Mouse (Mus musculus) megakaryocyte, embryonic 14.5 days (primary cell): ENCODE measurements around the gene Adap1. TPM values are rescaled to one million over a fixed set of nuclear protein-coding genes. Genes with fewer than 3 reads are reported as not detected.

Experiments used
- H3K27me3 ChIP-seq: replicated peaks from 2 replicates; pipeline ENCODE3; 2012; ENCODE audit warnings: inconsistent platforms
- H3K36me3 ChIP-seq: replicated peaks from 2 replicates; pipeline ENCODE3; 2012; ENCODE audit warnings: low read length, inconsistent platforms, mixed read lengths
- H3K4me1 ChIP-seq: 2 replicates; pipeline ENCODE4 v1.6.1; 2012; ENCODE audit warnings: inconsistent platforms
- H3K4me3 ChIP-seq: replicated peaks from 2 replicates; pipeline ENCODE3; 2012; ENCODE audit warnings: moderate library complexity, mild to moderate bottlenecking, inconsistent platforms
- H3K9me3 ChIP-seq: 2 replicates; pipeline ENCODE4 v1.6.1; 2012; ENCODE audit warnings: inconsistent platforms
- FLI1 ChIP-seq: IDR thresholded peaks from 2 replicates; pipeline ENCODE4 v1.6.1; 2012; ENCODE audit warnings: low read length, inconsistent platforms, mixed read lengths
- GATA1 ChIP-seq: IDR thresholded peaks from 3 replicates; pipeline ENCODE4 v1.6.1; 2012; ENCODE audit warnings: mixed read lengths, low read length, inconsistent platforms, borderline replicate concordance
- polyA plus RNA-seq: library from polyadenylated mRNA; stranded (reverse); fragments of >175 nt; gene quantifications from 2 replicates; pipeline ENCODE4 v1.2.3, GENCODE M21; 2012; ENCODE audit warnings: low replicate concordance; ENCODE audit not compliant: insufficient read depth

Adap1 gene
- polyA plus RNA-seq, 1 experiment: 59.2 TPM

DNA sequence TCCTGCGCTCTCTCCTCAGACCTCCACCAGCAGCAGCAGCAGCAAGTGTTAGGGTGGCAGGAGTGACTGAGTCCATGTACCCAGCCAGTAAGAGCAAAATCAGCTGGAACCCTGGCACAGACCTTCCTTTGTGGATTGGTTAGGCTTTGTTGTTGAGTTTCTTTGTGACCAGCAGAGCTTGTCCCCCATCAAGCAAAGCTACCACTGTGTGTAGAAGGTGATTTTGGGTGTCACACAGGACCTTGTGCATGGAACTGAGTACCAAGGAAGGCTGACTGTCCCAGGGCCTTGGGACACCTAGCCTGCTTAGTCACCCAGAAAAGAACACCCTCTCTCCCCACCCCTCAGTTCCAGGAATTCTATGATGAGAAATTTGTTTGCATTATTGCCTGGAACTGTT lies 68.2 kb downstream of the Adap1 start:
- TF ChIP-seq FLI1 (no peak), GATA1 (no peak)
- peaks cover 76% of the 10 kb centered on the region for H3K36me3 ChIP-seq
- no peaks in the 10 kb centered on the region for H3K9me3 ChIP-seq
- H3K4me3 ChIP-seq: peak overlapping the region; percentile 64
- H3K4me1 ChIP-seq: peaks cover 93% of the 10 kb centered on the region
- no peaks in the 10 kb centered on the region for H3K27me3 ChIP-seq

DNA sequence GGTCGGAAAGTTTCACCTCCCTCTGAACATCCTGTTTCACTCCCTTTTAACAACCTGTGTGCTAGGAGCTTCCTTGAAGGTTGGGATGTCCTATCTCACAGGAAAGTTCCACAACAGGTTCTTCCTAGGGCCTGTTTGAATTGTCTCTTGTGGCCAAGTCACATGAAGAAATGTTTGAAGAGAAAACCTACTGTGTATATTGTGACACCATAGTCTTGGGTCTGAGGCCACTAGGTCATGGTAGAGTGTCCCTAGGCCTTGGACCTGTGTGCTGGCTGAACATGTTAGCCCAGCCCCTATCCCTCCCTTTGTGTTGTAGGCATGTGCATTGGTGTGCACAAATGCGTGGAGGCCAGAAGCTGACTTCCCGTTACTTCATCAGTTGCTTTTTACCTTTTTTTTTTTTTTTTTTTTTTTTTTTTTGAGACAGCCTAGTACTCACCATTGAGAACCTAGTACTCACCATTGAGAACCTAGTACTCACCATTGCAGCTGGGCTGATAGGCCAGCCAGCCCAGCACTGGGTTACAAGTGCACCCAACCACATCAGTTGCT lies 69.1 kb downstream of the Adap1 start:
- Histone ChIP-seq H3K27me3 (no peaks in the 10 kb centered on the region), H3K9me3 (no peaks in the 10 kb centered on the region), H3K36me3 (peaks cover 66% of the 10 kb centered on the region), H3K4me1 (peaks cover 90% of the 10 kb centered on the region), H3K4me3 (no peak overlapping the region)
- no peak for TF ChIP-seq GATA1
- TF ChIP-seq FLI1: no peak

DNA sequence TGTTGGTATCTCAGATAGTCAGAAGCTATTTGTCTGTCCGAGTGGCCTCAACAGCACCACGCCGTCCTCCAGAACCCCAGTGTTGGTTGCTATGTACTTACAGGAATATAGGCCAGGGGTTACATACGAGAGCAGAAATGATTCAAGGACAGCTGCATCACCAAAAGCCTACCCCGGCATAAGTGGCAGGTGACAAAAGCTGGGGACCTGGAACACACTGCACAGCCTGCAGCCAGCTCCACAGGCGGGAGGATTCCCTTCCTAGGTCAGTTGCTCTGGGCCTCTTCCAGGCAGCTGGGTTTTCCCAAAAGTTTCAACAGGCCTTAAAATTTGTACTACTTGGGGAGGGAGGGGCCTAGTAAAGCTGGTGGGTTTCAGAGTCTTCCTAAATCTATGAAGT lies 69.6 kb downstream of the Adap1 start:
- Histone ChIP-seq H3K27me3 (no peaks in the 10 kb centered on the region), H3K4me3 (no peak overlapping the region), H3K9me3 (no peaks in the 10 kb centered on the region), H3K4me1 (peaks cover 90% of the 10 kb centered on the region), H3K36me3 (peaks cover 66% of the 10 kb centered on the region)
- TF ChIP-seq FLI1: no peak
- TF ChIP-seq GATA1: no peak

DNA sequence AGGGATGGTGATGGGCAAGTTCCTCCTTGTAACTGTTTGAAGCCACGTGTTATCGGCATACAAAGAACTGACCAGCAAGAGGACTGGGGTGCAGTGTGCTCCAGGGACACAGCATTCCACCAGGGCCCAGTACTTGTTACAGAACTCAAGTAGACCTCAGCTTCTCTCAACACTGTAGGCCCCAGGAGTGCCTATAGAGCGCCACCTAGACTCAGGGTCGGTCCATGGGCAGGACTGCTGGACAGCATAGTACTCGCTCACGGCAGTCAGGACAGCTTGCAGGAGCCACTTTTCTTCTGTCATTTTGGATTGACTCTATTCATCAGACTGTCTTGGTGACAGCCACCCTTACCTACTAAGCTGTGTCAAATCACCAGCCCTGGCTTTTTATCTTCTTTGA lies 70.5 kb downstream of the Adap1 start:
- H3K27me3 ChIP-seq: no peaks in the 10 kb centered on the region
- peaks cover 90% of the 10 kb centered on the region for H3K4me1 ChIP-seq
- H3K4me3 ChIP-seq: peak overlapping the region; percentile 59
- H3K9me3 ChIP-seq: no peaks in the 10 kb centered on the region
- TF ChIP-seq FLI1 (no peak), GATA1 (no peak)
- H3K36me3 ChIP-seq: peaks cover 65% of the 10 kb centered on the region

DNA sequence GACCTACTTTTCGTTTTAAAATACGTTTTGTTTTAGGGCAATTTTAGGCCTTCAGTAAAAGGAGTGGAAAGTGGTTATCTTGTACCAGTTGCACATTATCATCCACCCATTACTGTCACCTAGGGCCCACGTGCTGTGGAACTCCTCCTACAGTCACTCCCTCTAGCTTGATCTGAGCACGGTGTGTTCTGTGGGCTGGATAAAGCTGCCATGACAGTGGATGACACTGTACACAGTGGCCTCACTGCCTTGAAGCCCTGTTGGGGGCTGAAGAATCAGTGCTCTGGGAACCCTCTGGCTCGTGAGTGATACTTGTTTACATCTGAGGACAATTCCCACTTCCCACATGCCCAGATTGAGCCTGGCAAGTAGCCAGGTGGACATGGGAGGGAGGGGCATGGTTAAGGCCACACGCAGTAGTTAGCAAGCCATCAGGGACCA lies 72.1 kb downstream of the Adap1 start:
- Histone ChIP-seq H3K36me3 (peaks cover 64% of the 10 kb centered on the region), H3K4me1 (peaks cover 88% of the 10 kb centered on the region), H3K27me3 (no peaks in the 10 kb centered on the region), H3K4me3 (peak overlapping the region; percentile 99), H3K9me3 (no peaks in the 10 kb centered on the region)
- TF ChIP-seq FLI1 (no peak), GATA1 (no peak)

DNA sequence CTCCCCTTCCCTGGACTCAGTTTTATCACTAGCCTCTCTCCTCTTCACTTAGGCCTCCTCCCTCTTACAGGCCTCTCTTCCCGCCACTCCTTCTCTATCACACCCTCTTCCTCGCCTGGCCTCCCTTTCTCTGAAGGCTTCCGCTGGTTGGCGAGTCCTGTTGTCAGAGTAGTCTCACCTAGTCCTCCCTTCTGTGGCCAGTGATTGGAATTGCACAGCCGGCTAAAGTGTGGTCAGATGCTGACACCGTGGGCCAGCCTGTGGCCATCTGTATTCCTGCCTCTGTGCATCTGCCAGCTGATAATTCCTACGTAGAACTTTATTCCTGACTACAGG lies 72.5 kb downstream of the Adap1 start:
- Histone ChIP-seq H3K27me3 (no peaks in the 10 kb centered on the region), H3K4me1 (peaks cover 88% of the 10 kb centered on the region), H3K36me3 (peaks cover 65% of the 10 kb centered on the region), H3K9me3 (no peaks in the 10 kb centered on the region), H3K4me3 (peak overlapping the region; percentile 99)
- TF ChIP-seq GATA1 (no peak), FLI1 (no peak)

DNA sequence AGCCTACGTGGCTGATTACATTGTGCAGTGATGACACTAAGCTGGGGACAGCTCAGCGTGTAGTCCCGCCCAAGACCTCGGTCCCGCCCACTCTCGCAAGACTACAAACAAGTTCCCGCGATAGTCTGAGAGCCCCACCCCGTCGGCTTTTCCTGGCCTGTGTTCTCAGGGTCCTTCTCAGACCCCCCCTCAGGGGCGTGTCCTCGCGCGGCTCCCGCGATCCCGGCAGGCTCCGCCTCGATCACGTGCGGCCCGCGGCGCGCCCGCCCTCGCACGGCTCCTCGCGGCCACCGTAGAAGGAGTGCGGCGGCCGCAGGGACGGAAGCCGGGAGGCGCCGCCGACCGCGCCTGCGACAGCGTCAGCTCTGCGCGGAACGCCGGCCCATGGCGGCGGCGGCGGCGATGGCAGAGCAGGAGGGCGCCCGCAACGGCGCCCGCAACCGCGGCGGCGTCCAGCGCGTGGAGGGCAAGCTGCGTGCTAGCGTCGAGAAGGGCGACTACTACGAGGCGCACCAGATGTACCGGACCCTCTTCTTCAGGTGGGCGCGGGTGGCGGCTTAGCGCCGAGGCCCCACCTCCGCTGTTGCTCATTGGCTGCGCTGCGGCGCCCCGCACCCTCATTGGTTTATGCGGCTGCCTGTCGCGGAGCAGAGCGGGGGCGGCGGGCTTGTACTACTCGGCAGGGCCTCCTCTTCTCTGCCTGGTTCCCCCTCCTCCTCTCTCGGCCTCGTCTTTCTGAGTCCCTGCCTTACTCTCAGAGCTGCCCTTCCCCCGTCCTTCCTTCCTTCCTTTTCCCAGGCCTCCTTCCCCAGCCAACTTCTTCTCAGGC lies 73.1 kb downstream of the Adap1 start, which contains the start of gene Get4:
Gene Get4 (plus strand): TSS at position 244 of the 829 bp plus-strand sequence.
- Histone ChIP-seq H3K27me3 (no peaks in the 10 kb centered on the region), H3K36me3 (peaks cover 67% of the 10 kb centered on the region), H3K4me1 (peaks cover 88% of the 10 kb centered on the region), H3K4me3 (peak within 1 kb of the TSS; percentile 99), H3K9me3 (no peaks in the 10 kb centered on the region)
- no peak for TF ChIP-seq FLI1
- TF ChIP-seq GATA1: no peak

DNA sequence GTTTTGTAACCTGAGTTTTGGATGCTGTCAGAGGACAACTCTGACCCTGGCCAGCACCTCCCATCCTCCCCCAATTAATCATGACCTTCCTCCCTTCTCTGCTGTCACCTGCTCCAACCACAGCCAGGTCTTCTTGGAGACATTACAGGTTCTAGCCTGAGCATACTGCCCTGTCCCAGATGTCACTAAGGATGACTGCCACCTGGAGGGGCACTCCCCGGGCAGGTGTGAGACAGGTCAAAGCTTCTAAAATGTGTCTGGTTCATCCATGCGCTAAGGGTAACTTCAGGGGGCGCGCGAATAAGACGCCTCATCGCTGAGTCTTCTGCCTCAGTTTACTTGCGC lies 73.7 kb downstream of the Adap1 start:
- Histone ChIP-seq H3K27me3 (no peaks in the 10 kb centered on the region), H3K9me3 (no peaks in the 10 kb centered on the region), H3K4me3 (peak overlapping the region; percentile 99), H3K4me1 (peaks cover 88% of the 10 kb centered on the region), H3K36me3 (peaks cover 67% of the 10 kb centered on the region)
- no peak for TF ChIP-seq FLI1
- no peak for TF ChIP-seq GATA1

DNA sequence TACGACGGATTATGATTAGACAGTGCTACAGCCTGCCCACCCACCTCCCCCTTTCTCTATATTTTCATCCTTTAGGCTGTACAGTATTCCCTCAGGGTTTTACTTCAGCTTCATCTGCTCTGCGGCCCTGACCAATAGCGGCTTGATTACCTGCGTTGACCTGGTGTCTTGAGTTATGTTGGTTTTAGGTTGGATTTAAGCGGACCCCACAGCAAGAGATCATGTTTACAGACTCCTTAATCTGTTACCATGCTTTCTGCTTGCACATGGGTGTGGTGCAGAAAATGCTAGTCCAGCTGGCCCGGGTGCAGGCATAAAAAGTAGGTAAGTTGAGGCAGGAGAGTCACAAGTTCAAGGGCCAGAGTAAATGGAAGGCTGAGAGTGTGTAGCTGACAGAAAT lies 74.1 kb downstream of the Adap1 start:
- H3K4me3 ChIP-seq: peak overlapping the region; percentile 99
- no peaks in the 10 kb centered on the region for H3K27me3 ChIP-seq
- no peaks in the 10 kb centered on the region for H3K9me3 ChIP-seq
- no peak for TF ChIP-seq GATA1
- TF ChIP-seq FLI1: no peak
- peaks cover 86% of the 10 kb centered on the region for H3K4me1 ChIP-seq
- H3K36me3 ChIP-seq: peaks cover 68% of the 10 kb centered on the region

DNA sequence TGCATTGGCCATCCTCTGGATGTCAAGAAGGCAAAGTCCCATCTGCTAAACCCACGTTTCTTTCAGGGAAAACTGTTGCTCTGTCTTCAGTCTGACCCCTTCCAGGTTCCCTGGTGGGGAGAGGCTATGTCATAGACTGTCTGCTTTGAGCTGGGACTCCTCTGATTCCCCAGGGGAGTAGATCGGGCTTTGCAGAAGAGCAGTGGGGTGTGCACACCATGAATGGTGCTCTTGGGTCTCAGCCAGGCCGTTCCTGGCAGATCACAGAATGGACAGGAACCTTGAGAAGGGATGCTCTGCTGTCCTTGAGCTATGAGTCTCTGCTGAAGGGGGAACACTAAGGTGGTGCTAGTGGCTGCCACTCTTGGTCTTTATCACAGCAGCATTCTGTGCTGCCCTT lies 76.6 kb downstream of the Adap1 start:
- no peaks in the 10 kb centered on the region for H3K27me3 ChIP-seq
- peaks cover 72% of the 10 kb centered on the region for H3K36me3 ChIP-seq
- no peaks in the 10 kb centered on the region for H3K9me3 ChIP-seq
- no peak for TF ChIP-seq FLI1
- no peak for TF ChIP-seq GATA1
- no peak overlapping the region for H3K4me3 ChIP-seq
- H3K4me1 ChIP-seq: peaks cover 61% of the 10 kb centered on the region
